Mouse (Mus musculus) left cerebral cortex, adult 2 months (tissue): ENCODE data around the gene Wbp4. TPM values are rescaled to one million over a fixed set of nuclear protein-coding genes. Genes with fewer than 3 reads are reported as not detected.

Source experiments
- DNase-seq, 2 experiments: peaks; one replicate each; pipeline ENCODE4 v3.0.0; 2021 to 2022; ENCODE audit warnings: low spot score in 2 of 2, mixed read lengths in 1 of 2; ENCODE audit errors: extremely low spot score in 1 of 2
- H3K27ac ChIP-seq: fragments of 200-600 bp; 2 replicates; pipeline ENCODE4 v1.8.1; 2022
- H3K4me3 ChIP-seq: fragments of 200-600 bp; 2 replicates; pipeline ENCODE4 v1.8.1; 2022
- CTCF ChIP-seq: fragments of 200-600 bp; IDR thresholded peaks from 2 replicates; pipeline ENCODE4 v1.8.1; 2022; ENCODE audit warnings: antibody characterized with exemption, mild to moderate bottlenecking, moderate library complexity
- intact Hi-C: fragments of 180-260 bp; cut with DNase I; formaldehyde crosslinking; loops from one replicate; pipeline ENCODE4 v1.15.1; 2025
- total RNA-seq, 2 experiments: library from RNA; stranded (reverse); gene quantifications; 2 replicates each; pipeline ENCODE4 v1.2.3; 2021

Gene Wbp4
- total RNA-seq, 2 experiments from 2014 or later, result 47.7 to 52.0 TPM

DNA sequence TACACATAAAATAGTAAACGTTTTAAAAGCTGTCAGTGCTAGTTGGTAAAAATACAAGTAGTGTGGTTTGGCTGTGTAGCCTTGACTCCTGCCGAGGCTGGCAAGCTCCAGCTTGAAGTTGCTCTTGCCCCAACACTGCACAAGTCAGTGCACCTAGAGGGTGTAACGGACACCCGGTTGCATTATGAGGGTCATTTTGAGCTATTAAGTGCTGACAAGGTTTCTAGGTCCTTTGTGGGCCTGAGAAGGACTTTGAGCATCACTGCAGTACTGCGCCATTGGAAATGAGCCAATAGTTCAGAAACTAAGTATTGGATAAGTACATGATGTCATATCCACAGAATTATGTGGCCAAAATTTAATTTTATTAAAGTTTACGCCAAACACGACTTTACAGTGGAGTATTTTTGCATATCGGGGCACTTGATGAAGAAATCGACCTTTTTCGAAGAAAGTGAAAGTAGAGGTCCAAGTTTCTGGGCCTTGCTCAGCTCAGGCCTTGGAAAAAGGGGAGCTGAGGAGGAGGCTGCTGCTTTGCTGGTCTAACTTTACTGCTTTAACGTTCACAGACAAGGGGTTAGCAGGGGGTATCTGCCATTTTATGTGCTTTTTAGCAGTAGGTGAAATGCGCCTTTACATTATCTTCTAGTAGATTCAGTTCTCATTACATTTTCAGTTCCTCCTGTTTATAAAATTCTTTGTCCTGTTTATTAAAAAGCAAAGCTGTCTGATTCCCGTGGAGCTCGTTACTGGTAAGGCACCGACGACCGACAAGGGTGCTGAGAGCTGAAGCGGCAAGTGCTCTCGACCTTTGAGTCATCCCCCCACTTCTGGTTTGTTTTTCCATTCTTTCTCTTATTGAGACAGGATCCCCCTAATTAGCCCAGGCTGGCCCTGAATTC lies 37.7 kb upstream of the Wbp4 start:
- Histone ChIP-seq H3K4me3 (no peak overlapping the region), H3K27ac (no peak overlapping the region)
- no peak for DNase-seq
- no peak for TF ChIP-seq CTCF
- intact Hi-C loops, result no loop called here

DNA sequence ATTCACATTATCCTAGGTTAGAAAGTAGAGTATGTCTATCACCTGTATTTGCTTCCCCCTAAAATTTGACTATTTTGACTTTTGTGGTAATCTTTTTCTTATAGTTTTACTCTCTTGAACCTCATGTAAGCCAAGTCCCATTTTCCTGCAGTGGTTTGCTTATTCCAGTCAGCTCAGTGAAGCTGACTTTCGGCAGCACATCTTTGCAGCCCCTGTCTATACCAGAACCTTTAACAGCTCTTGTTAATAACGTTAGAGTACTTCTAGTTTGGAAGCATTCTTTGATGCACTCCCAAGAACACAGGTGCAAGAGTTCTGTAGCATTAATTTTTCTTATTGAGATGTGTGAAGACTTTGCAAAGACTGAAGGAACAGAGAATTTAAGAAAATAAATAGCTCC lies 36.8 kb upstream of the Wbp4 start:
- intact Hi-C loops, result no loop called here
- DNase-seq, result no peak
- H3K27ac ChIP-seq, result no peak overlapping the region
- H3K4me3 ChIP-seq, result no peak overlapping the region
- TF ChIP-seq CTCF, result no peak

DNA sequence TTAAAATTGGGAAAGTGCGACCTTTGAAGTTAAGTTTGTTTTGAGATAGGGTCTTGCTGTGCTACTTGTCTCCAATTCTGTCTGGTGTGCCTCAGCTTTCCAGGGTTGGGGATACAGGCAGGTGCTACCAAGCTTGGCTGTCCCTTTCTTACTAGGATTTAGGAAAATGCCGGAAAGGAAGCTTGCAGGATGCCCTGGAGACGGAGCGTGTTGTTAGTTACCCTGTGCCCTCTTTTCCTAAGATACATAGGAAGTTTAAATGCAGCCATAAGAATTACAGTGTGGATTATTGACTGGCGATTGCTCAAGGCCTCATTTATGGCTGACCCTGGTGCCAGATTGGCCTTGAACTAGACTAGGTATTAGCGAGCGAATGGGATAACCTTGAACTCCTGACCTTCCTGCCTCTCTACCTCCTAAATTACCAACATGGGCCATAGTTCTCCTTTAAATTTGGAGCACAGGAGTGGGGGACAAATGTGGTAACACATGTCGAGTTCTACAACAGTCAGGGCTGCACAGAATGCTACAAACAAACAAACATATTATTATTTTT lies 35.9 kb upstream of the Wbp4 start:
- Histone ChIP-seq H3K27ac (no peak overlapping the region), H3K4me3 (no peak overlapping the region)
- intact Hi-C loops, result no loop called here
- no peak for TF ChIP-seq CTCF
- DNase-seq, result no peak

DNA sequence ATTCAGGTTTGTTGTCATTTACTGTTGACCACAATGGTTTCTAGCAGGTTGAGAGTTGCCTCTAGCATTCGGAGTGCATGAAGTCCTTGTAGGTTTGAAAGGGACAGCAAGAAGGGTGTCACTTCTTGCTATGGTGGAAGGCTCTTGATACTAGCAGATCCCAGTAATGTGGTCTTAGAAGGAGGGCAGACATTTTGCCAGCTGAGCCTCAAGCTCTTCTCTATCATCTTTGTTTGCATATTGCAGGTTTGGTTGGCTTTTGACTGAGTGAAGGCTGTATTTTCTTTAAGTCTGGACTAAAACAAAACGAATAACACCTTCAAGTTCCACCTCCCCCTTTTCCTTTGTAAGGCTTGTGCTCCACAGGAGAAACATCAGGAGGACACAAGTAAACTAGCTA lies 35.4 kb upstream of the Wbp4 start:
- no peak overlapping the region for H3K4me3 ChIP-seq
- no peak for TF ChIP-seq CTCF
- H3K27ac ChIP-seq, result no peak overlapping the region
- DNase-seq, result no peak
- intact Hi-C loops, result no loop called here

DNA sequence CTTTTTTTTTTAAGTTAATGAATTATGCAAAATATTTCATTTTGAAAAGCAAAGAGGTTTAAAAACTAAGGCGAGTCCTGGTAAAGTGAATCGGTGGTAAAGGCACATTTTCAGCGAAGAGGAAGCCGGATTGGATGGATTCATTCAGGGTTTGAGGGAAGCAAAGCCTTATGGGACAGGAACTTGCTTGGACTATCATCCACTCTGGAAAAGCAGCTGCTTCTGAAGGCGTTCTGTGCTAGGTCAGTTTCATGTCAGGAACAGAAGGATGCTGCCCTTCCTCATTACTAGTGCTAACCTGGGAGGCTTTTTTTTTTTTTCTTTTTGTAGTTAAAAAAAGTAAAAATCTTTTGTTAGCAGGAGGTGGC lies 34.9 kb upstream of the Wbp4 start:
- no peak for TF ChIP-seq CTCF
- Histone ChIP-seq H3K4me3 (no peak overlapping the region), H3K27ac (no peak overlapping the region)
- intact Hi-C loops, result no loop called here
- no peak for DNase-seq

DNA sequence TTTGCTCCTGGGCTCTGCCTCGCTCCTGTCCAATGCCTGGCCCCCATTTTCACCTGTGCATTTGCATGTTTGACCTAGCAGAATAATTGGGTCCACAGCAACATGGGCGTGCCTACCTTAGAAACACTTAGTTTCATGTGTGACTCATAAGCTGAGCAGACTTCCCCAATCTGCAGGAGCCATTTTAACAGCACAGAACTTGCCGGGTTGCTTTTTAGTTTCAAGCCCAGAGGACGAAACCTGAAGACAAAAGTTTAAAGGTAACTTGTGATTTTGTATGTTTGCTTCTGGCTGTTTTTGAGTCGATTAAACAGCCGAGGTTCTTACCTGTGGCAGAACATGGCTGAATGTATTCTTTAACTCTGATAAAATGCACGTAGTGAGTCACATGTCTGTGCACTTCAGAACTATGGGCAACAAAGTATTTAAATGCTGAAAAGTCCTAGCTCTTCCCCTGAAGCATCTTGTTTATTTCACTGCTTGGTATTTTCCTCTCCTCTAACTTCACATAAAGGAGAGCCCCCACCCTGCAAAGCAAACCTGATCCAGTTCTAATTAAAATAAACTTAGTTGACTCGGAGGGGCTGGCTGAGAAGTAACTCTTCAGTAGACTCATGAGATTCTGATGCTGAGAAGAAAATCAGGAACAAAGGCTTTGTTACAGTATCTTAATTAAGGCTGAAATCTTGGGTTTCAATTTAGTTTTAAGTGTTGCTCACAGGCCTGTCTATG lies 34.4 kb upstream of the Wbp4 start:
- no peak for DNase-seq
- intact Hi-C loops, result no loop called here
- no peak for TF ChIP-seq CTCF
- Histone ChIP-seq H3K27ac (peak overlapping the region; percentile 9; the same call in 1 of the 2 replicates), H3K4me3 (no peak overlapping the region)

DNA sequence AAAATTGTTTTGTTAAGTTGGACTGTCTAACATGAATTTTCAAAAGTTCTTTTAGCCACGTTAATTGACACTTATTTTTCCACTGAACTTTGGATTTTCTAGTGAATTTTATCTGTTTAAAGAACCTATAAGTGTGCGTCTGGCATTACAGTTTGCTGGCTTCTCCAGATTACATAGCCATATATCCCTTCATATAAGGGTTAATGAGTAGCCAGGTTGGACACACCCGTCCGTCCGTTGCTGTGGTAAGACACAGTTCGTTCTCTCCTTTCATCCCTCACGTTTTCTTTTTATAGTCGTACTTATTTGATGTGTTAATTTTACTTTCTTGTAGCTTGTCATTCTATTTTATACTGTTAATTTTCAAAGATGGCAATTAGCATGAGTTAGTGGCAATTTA lies 33.8 kb upstream of the Wbp4 start:
- no peak for DNase-seq
- Histone ChIP-seq H3K4me3 (no peak overlapping the region), H3K27ac (no peak overlapping the region)
- intact Hi-C loops, result no loop called here
- TF ChIP-seq CTCF, result no peak

DNA sequence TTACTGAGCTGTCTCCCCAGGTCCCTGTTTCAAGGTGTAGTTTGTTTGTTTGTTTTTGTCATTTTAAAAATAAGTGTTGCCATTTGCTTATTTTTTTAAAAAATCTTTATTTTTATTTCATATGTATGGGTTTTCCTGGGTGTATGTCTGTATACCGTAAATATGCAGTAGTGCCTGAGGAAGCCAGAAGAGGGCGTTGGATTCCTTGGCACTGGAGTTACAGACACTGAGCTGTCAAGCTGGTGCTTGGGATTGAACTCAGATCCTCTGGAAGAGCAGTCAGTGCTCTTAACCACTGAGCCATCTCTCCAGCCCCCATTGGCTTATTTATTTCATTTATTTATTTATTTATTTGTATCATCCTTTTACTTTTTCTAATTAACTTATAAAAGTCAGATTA lies 32.6 kb upstream of the Wbp4 start:
- no peak for DNase-seq
- no peak overlapping the region for H3K4me3 ChIP-seq
- H3K27ac ChIP-seq, result no peak overlapping the region
- peak; percentile 7; the same call in 1 of the 2 replicates for TF ChIP-seq CTCF
- intact Hi-C loops, result loop anchor here (5.0 kb wide), 1 partner anchor 33 kb away; no protein-coding TSS in a partner anchor

DNA sequence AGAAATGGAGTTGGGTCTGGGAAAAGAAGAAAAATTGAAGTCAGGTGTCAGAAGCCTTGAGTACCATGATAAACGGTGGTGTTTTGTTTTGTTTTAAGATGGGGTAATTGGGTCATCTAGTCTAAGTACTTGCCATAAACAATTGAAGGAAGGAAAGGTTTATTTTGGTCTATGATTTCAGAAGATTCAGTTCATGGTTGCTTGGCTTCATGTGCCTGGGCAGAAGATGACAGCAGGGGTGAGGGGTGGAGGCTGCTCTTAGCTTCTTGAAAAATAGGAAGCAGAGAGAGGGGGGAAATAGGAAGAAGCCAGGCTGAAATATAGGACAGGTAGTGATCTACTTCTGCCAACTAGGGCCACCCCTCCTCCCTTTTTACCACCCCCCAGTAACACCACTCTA lies 30.2 kb upstream of the Wbp4 start:
- no peak for TF ChIP-seq CTCF
- no peak for DNase-seq
- Histone ChIP-seq H3K27ac (no peak overlapping the region), H3K4me3 (no peak overlapping the region)
- intact Hi-C loops, result loop anchor here (5.0 kb wide), 1 partner anchor 36 kb away; no protein-coding TSS in a partner anchor

DNA sequence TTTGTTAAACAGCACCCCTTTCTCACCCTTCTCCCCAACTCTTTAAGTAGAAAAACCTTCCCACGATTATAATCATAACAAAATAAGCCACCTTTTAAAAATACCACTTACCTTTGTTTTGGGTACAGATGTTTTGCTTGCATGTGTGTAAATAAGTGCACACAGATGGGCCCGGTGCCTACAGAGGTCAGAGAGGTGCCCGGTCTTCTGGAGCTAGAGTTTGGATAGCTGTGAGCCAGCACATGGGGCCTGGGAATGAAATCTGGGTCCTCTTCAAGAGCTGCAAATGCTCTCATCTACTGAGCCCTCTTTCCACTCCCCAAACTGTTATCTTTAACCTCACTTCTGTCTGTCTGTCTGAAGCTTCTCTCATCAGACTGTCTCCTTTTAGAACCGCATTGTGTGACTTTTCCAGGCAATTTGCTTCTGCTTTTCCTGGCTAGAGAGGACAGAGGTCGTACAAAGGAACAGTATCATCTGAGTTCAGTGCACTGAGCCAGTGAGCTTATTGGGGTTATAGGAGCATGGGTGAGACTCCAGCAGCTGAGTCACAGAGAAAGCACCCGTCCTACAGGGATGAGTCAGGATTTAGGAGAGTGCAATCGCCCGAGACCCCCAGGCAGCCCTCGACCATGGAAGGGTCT lies 27.5 kb upstream of the Wbp4 start:
- no peak for DNase-seq
- intact Hi-C loops, result no loop called here
- H3K4me3 ChIP-seq, result no peak overlapping the region
- no peak overlapping the region for H3K27ac ChIP-seq
- TF ChIP-seq CTCF, result no peak

DNA sequence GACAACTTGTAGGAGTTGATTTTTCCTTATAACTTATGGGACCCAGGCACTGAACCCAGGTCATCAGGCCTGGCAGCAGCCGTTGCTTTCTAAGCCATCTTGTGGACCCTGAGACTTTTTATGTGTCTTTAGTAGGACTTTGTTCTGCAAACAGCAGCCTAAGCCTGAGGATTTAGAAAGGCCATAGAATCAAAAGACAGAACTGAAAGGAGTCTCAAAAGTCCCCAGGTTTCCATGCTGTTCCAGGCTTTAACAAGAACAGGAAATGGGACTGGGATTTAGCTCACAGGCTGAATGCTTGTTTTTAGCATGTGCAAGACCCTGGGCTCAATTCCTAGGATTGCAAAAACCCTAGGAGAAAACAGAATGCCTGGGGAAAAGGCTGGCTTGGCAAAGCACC lies 26.5 kb upstream of the Wbp4 start:
- H3K4me3 ChIP-seq, result no peak overlapping the region
- no peak overlapping the region for H3K27ac ChIP-seq
- no peak for DNase-seq
- intact Hi-C loops, result no loop called here
- no peak for TF ChIP-seq CTCF

DNA sequence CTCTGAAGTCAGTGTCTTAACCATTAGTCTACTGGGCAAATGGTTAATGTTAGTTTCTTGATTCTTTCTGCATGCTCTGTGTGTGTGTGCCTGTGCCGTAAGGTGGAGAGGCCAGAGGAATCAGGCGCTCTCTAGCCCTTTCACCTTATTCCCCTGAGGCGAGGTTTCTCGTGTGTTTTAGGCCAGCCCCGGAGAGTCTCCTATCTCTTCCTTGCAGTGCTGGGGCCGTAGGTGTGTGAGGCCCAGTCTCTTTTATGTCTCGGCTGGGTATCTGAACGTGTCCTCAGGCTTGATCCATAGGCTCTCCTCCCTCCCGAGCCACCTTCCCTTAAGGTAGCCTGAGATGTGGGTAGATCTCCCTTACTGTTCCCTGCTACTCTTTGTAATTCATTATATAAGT lies 24.9 kb upstream of the Wbp4 start:
- no peak for TF ChIP-seq CTCF
- intact Hi-C loops, result no loop called here
- H3K4me3 ChIP-seq, result no peak overlapping the region
- no peak overlapping the region for H3K27ac ChIP-seq
- no peak for DNase-seq
